Mouse (Mus musculus) mature B cell (primary cell): ENCODE measurements at regions not wholly inside any gene's neighbourhood (a gene's known extent, or its start where the extent isn't known, plus 50 kb on each side); places are given as distances from the start of the nearest gene placed in this dataset.

Experiments
- in situ Hi-C: fragments of 300-500 bp; cut with MboI; formaldehyde crosslinking; loops from 2 replicates; pipeline ENCODE4 v1.14.3; 2019

DNA sequence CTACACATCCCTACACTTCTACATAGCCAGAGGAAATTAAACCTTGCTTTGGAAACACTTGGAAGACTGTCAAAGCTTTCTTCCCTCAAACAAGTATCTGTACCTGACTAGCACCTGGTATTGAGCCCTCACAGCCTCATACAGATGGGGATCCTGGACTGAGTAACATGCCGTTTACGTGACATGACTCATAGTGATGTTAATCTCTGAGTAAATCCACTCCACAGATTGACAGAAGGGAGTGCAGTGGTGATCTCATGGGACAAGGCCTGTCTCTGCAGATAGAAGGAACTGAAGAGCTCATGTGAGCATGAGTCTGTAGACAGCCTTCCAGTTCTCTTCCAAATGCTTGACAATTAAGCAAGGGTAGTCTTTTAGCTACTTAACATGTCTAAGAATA lies 141.8 kb upstream of the Ccnd2 start:
- in situ Hi-C loops: no loop called here

DNA sequence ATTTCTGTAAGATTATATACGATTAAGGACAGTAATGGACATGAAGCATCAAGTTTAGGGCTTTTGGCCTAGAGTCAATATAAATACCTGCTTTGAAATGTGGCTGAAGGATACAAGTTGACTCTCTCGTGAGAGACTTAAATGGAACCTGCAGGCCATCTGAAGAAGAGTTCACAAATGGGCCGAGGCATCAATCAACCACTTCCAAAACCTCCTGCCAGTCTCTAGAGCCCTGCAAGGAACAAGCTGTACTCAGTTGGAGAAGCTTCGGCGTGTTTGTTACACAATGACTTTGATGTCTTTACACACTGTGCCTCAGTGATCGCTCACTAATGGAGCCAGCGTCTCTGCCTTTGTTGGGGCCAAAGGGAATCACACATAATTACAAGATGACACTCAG lies 146.1 kb upstream of the Ccnd2 start:
- in situ Hi-C loops: no loop called here

DNA sequence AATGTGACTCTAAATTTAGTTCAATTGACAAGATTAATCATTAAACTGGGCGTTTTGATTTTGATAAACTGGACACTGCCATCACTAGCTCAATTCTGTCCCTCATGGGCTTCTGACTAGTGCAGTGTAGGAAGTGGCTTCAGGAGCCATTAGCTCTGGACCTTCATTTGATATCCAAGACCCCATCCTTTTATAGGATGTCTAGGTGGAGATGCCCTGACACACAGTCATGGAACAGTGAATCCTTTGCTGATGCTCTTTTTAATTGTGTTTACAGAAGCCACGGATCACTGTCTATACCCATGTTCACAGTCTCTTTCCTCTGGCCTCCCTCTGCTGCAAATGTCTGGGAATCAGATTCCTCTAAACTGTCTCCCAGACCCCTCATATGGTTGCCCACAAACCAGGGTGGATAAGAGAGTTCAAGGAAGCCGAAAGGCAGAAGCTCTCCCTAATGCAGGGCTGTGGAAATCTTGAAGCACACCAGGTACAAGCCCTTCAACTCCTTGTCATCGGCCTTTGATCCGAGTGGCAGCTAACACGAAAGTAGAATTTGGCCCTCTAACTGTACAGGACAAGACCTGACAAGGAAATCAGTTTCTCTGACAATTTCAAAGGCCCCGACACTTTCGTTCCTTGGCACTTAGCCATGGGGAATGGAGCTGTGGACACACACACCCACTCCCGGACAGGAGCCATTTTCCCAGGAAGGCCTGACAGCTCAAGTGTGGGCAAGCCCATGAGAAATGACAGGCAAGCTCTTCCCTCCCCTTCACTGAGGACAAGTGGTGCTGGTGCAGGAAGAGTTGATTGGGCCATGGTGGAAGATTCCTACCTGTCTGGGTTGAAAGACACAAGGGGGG lies 135.2 kb upstream of the Parp11 start:
- in situ Hi-C loops: no loop called here

DNA sequence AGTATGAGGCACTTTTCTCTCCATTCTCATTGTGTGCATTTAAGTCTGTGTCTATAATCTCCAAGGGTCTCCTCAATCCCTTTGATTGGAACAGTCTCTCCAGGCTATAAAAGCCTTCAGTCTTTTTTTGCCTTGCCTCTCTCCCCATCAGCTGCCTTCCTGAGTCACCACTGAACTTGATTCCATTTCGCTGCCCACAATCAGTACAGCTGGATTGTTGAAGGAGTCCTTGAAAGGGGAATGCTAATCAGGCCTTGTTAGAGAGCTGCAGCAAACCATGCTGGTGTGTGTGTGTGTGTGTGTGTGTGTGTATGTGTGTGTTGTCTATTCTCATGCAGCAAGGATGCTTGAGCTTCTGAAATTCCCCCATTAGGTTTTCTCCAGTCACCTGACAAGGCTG lies 129.3 kb upstream of the Parp11 start:
- in situ Hi-C loops: no loop called here

DNA sequence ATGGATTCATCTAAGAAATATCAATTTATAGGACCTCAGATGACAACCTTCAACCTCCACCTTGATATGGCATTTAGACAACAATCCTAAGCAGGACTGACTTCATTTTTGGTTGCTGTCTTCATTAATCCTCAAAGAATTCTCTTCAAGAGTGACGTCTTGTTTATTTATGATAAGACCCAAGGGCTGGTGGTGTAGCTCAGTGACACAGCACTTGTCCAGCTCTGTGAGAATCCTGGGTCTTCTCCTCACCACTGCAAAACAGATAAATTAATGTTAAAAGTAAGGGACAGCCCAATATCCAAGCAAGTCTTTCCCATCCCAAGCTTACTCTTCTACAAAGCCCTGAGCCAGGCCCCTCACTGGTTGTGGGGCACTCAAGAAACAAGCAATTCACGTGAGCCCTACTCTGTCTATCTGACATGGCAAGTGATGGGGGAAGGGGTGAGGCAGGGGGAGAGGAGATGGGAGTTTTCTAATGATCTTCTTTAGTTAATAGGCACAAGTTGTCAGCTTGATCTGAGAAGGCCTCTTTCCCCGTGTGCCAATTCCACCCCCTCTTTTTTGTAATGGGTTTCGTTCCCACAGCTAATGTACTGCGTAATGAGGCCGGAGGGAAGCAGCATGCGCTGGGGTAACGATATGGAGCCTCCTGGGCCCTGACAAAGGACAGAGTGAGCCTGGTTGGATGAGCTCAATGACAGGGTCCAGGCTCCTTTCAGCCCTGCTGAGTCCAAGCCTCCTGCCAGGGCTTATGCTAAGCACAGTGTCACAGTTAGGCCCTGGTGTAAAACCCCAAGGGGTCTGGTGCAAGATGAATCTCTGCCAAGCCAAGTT lies 127.7 kb upstream of the Parp11 start:
- in situ Hi-C loops: no loop called here

DNA sequence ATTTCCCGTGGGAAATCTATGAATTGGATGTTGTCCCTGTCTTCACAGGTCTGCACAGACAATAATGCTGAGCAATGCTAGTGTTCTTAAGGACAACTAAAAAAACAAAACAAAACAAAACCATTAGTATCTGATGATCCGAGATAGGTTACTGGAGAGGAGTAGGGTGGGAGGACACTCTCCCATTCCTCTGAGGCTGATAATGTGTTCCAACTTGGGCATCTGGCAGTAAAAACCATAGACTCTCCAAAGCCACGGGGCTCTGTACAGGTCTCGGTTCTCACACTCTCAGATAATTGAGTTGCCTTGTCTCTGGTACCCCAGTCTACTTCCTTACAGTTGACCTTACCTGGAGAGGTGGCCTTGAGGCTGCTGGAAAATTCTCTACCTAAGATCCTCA lies 126.0 kb upstream of the Parp11 start:
- in situ Hi-C loops: no loop called here

DNA sequence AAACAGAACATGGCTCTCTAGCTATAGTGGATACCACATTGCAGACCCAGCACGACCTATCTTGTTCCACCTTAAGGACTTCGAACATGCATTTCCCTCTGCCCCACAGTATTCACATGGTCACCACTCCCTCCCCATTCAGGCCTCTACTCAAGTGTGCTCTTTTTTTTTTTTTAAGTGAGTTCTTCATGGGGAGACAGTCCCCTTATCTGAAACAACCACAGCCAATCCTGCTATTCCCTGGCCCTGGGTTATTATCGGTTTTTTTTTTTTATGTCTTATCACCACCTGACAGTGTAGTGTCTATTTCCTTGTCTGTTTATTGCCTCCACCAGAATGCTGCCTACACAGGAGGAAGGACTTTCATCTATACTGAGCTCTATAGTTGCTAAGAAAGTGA lies 125.6 kb upstream of the Parp11 start:
- in situ Hi-C loops: no loop called here

DNA sequence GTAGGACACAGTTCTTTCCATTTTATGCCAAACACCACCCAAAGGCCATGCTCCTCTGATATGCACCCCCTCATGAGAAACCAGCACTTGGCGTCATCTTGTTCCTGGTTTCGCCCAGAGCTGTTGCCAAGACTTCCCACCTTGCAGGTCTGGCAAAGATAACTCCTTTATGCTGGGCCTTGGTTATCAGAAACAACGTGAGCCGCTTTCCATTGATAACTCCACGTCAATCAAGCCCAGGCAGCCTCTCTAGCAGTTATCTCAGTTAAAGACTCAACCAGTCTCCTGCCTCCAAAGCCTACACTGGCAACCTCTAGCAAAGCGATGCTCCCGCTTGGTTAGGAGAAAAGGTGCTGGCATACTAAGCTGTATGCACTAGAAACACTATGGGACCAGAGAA lies 124.2 kb upstream of the Parp11 start:
- in situ Hi-C loops: no loop called here

DNA sequence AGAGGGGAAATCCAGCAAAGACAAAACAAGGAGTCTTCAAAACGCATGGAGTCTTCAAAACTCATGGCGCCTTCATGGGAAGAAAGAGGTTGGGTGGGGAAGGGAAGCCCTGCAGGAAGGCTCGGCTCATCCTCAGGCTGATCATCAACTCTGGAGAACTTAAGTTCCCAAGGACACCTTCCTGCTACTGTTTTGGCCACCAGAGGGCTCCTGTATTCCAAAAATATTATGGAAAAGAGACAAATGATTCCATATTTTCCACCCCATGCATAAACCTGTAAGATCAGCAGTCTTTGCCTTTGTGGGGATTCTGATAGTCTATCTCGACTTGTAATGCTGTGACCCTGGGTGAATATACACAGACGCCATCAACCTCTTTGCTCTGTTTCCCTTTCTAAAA lies 121.7 kb upstream of the Parp11 start:
- in situ Hi-C loops: no loop called here

DNA sequence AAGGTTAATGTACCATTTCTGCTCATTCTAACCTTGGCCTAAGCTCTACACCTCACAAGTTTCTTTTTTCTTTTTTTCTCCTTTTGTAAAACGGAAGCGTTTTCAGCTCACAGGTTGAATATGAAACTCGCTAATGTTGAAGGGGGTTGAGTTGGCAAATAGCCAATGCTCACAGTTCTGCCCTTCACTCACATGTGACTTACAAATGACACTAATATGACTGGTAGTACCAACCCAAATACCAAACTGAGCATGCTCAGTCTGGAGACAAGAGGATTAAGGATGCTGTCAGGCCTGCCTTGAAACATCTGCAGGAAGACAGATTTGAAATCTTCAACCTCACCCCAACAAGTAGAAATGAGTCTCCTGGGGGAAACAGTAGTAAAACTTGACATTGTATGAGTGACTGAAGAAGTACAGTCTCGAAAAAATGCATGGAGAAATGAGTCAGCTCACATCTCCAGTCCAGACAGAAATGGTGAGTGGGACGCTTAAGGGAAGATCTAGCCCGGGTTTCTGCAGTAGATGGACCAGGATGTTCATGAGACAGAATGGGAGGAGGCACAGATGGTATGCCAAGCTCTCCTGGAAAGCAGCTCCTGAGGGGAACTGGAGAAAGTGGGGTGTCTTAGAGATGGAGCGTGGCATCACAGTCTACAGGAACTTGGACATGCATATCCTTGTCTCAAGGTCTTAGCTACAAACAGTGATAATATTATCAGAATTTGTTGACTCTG lies 120.9 kb upstream of the Parp11 start:
- in situ Hi-C loops: no loop called here

DNA sequence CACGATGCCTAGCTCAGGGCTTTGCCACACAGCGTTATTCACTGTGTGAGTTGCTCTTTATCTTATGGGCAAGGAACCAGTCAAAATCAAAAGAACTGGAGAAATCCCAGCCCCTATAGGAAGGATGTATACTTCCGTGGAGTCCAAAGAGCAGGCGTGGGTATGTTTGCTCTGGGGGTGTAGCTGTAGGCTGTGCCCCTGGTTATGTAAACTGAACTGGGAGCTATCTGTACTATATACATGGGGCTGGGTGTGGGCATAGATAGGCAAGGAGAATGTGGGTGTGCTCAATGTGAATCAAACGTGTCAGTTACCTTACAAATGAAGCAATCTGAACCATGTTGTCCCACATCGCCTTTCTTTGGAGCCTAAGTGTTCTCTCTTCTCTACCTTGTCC lies 120.3 kb upstream of the Parp11 start:
- in situ Hi-C loops: no loop called here

DNA sequence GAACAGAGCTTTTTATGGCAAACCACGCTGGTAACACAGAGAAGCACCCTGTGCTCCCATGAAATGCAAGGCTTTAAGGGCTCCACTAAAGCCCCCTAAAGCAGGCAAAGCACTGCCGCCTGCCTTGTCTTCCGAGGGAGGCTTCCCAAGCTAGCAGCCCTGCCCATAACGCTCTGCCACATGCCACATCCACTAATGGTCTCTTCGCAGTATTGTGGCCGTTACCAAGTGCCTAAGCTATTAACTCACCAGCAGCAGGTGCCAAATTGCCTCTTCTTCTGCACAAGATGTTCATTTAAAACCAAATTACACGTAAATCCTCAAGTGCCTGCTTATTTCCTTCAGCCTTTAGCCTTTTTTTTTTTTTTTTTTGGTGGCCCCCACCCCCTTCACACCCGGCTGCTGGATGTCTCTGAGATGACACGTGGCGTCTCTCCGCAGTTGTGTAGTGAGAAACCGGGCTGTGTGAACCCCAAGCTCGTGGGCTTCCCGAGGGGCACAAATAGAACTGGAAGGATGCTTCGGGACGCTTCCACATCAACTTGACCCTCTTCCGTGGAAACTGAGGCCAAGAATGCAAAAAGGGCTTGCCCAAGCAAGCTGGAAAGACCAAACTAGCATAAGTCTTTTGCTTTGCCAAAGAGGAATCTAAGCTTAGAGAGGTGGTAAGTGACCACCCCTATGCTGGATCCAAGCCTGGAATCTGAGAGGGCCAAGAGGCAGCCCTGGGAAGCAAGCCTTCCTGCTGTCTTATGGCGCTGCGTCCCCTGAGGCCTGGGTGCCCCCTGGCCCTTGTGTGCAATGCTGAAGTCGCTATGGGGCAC lies 117.2 kb upstream of the Parp11 start:
- in situ Hi-C loops: no loop called here

DNA sequence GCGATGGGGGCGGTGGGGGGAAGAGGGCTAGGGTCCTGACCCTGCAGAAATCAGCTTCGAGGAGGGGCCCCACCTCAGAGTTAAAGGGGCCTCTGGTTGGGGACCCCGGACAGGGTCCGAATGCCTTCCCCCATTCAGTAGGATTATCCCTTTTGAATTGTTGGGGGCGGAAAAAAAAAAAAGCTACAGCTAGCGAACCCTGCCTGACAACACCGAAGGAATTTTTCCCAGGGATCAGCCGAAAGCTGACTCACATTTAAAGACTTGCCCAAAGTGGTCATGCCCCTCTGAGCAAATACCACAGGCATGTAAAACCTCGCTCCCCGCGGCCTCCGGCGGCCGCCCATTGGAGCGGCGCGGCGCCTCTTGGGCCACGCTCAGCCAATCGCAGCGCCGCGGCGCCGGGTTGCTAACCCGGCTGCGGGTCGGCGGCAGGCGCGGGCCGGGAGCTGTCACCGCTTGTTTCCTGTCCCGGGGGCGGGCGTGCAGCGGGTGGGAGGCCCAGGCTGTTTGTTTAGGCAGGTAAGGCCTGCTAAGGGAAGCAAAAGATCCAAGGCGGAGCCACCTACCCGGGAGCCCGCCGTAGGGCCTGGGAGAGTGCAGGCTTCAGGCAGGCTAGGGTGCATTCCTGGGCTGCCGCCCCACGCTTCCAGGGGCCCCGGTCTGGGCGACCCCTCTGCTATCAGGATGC lies 116.5 kb upstream of the Parp11 start:
- in situ Hi-C loops: no loop called here

DNA sequence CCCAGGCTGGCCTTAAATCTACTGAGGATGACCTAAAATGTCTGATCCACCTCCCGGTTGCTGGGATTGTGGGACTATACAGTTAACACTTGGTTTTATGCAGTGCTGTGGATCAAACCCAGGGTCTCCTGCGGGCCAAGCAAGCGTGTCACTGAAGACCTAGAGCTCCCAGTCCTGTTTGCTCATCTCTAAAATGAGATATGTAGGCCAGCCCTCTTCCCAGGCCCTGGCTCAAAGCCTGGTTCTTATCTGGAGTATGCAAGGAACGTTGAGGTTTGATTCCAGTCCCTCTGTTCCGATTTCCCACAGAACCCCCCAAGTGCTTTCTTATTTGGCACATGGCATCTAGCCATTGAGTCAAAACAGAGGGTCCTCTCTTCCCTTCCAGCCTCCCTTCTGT lies 115.5 kb upstream of the Parp11 start:
- in situ Hi-C loops: no loop called here

DNA sequence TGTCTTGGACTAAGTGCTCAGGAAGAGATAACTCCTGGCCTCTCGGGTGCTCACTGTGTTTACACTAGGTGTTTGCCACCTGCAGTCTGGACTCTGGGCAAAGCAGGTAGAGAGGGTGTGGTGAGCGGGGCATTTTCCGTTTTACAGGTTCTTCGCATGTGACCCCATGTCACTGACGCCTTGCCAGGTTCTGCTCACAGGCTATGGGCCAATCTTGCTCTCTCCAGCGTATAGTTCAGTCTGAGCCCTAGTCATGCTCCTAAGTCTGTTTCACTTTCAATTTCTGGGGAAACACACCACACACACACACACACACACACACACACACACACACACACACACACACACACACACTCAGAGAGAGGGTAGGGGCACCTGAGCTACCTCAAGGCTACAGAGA lies 112.4 kb upstream of the Parp11 start:
- in situ Hi-C loops: no loop called here

DNA sequence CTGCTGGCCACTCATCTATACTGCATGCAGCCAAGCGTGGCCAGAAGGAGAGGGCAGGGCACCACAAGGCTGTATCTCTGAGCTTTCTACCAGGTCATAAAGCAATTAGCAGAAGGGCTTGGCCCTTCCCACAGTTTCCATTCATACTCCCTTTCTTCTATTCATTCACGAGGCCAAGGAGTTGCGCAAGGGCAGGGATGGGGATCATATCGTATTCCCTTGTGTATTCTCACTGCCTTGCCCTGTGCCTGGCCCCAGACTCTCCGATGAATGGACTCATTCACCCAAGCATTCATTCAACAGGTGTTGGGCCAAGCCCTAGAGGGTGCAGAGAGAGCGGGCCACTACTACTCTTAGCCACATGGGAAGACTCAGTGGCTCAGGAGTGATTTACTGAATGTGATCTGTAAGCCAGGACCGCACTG lies 111.2 kb upstream of the Parp11 start:
- in situ Hi-C loops: no loop called here

DNA sequence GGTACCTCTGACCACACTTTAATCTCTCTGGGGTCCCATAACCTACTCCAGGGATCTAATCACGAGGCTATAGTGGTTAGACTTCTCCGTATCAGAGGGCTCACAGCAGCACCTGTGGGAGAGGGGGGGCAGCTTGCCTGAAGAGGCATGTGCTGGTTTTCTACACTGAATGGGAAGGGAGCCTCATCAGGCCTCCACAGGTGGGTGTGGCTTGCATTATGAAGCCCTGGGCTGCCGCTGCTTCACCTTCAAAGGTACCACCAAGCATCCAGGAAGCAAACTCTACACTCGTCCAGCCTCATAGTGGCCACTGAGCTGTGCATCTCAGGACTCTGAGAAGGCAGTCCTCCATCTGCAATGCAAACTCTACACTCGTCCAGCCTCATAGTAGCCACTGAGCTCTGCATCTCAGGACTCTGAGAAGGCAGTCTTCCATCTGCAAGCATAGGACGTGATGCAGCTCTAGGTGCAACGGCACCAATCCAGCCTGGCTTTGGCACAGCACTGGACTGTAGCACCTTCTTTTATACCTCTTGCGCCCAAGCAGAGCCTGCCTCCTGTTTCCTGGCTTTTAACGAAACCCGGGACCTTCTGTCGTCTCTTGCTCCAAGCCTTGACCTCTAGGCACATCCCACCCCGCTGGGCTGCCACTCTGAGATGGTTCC lies 110.5 kb upstream of the Parp11 start:
- in situ Hi-C loops: no loop called here

DNA sequence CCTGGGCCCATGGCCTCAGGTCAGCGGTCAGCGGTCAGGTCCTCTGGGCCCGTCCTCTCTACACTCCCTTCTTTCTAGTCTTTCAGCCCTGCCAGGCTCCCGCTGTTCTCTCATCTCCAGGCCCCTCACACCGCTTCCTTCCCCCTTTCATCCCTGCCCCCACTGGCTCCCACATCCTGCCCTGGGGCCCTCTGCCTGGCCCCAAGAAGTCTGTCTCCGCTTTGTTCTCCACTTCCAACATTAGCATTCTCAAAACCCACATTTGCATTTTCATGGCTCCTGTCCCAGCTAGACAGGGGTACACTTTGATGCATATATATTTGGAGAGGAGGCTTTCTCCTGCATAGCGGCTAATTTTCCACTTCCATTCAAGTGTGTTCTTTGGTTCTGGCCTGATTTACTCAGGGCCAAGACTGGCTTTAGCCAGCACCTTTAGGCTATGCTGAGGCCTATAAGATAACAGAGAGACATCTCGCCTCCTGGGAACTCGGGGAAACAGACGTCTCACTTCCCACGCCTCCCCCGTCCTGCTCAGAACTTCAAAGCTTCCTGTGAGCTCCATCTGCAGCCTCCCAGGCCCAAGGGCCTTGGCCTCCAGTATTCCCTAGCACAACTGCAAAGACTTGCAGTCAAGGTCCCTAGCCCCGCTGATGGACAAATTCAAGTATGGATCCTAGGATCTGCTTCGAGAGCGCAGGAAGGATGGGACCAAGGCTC lies 109.8 kb upstream of the Parp11 start:
- in situ Hi-C loops: no loop called here

DNA sequence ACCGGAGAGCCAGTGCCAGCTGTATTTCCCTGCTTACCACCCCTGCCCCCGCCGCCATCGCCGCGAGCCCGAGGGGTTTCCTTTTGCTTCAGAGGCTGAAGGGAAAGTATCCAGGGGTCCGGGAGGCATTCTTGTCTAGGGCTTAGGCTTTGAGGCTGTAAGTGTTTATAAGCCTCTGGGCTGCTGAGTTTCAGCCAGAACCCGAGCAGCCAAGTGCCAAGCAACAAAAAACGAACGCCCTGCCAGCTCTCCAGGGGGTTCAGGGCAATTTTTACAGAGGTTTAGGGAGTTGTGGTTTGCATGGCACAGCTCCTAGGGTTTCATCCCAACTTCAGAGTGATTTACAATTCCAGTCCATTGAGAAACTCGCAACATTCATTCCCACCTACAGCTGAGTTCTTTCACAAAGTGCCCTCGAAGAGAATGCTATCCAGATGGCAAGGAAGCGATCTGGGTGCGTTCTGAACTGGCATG lies 109.2 kb upstream of the Parp11 start:
- in situ Hi-C loops: no loop called here

DNA sequence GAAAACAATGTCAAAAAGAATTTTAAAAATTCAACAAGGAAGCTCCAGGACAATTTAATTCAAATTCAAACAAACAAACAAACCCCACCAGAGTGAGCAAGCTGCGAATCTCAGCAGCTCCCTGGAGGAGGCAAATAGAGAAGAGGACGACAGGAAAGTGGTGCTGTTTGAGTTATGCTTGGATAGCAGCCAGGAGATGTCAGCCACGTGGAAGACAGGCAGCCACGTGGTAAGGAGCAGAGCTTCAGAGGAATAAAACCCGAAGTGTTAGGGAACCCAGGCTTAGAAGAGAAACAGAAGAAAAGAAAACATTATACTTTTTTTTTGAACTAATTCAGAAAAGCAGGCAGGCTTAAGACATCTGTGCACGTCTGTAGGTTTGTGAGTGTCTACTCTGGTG lies 108.2 kb upstream of the Parp11 start:
- in situ Hi-C loops: no loop called here
